ENCODE assay signal across 17 mouse cellular contexts in genomic region chr8:56261190-56261589, GRCm38 (mm10).
"Had no signal": no experiment of that assay in that cellular context is flagged by ENCODE, and none has a peak within 500 bp of the region (broad histone marks: within the 10 kb centered on the region; RNA-seq: fewer than 3 reads in every experiment).

No protein-coding gene starts in this region.

- H3K4me1 ChIP-seq: liver, embryonic 15.5 days; lung, embryonic 15.5 days; megakaryocyte, embryonic 14.5 days; midbrain, embryonic 12.5 days; neural tube, embryonic 12.5 days had no signal

- H3K36me3 ChIP-seq: liver, embryonic 15.5 days; lung, embryonic 15.5 days; midbrain, embryonic 12.5 days; neural tube, embryonic 12.5 days had no signal

- H3K27ac ChIP-seq: liver, embryonic 15.5 days; lung, embryonic 15.5 days; macrophage; midbrain, embryonic 12.5 days; neural tube, embryonic 12.5 days had no signal

- DNase-seq: liver, postnatal 0 days; lung, adult 2 months; lung, postnatal 14 days; lung, postnatal 36 days; midbrain, embryonic 14.5 days; right cerebral cortex, postnatal 14 days; spleen, adult 18-20 months; thymus, adult 18-20 months; thymus, postnatal 14 days; thymus, postnatal 36 days had no signal

- H3K4me2 ChIP-seq: liver, embryonic 15.5 days; lung, embryonic 15.5 days; midbrain, embryonic 12.5 days; neural tube, embryonic 12.5 days had no signal

- H3K9ac ChIP-seq: liver, embryonic 15.5 days; liver, postnatal 0 days; lung, embryonic 15.5 days; midbrain, embryonic 12.5 days; neural tube, embryonic 12.5 days had no signal

- H3K27me3 ChIP-seq: liver, embryonic 15.5 days; lung, embryonic 15.5 days; megakaryocyte, embryonic 14.5 days; midbrain, embryonic 12.5 days; neural tube, embryonic 12.5 days had no signal

- H3K4me3 ChIP-seq: liver, embryonic 15.5 days; lung, embryonic 15.5 days; megakaryocyte, embryonic 14.5 days; midbrain, embryonic 12.5 days; neural tube, embryonic 12.5 days had no signal

- H3K9me3 ChIP-seq: liver, embryonic 15.5 days; lung, embryonic 15.5 days; midbrain, embryonic 12.5 days; neural tube, embryonic 12.5 days had no signal

- ATAC-seq: liver, postnatal 0 days; lung, postnatal 0 days had no signal
